Comparison of ENCODE assay signal across 30 mouse cellular contexts in genomic region chr10:72393279-72394041, GRCm38 (mm10).
A peak's percentile ranks its signal among the peaks of the same experiment; 100 is the strongest.
DNase-seq lines count a peak whose midpoint lies in the region; TF ChIP-seq lines count a peak whose summit lies in the region.
"Had no signal": no experiment of that assay in that cellular context is flagged by ENCODE, and none has a peak within 500 bp of the region (broad histone marks: within the 10 kb centered on the region; RNA-seq: fewer than 3 reads in every experiment).

No protein-coding gene starts in this region.

- no peaks in the 10 kb centered on the region for H3K36me3 ChIP-seq in heart, adult 2 months (ENCODE audit: control insufficient read depth, insufficient read depth, low read length)
- H3K36me3 ChIP-seq: embryonic facial prominence, embryonic 13.5 days; forebrain, embryonic 10.5 days; heart, embryonic 10.5 days; heart, embryonic 15.5 days; limb, embryonic 15.5 days; midbrain, embryonic 13.5 days; neural tube, embryonic 12.5 days had no signal

- H3K4me1 ChIP-seq in heart, adult 2 months (ENCODE audit: control insufficient read depth, insufficient read depth, low read length) = no peaks in the 10 kb centered on the region
- H3K4me1 ChIP-seq: embryonic facial prominence, embryonic 13.5 days; forebrain, embryonic 10.5 days; heart, embryonic 10.5 days; heart, embryonic 15.5 days; limb, embryonic 15.5 days; midbrain, embryonic 13.5 days; neural tube, embryonic 12.5 days had no signal

- TF ChIP-seq POLR2A in heart, adult 2 months (IDR thresholded peaks at IDR 0.05; ENCODE audit: insufficient read depth, low read depth, low read length) = no peak

- H3K9ac ChIP-seq in heart, adult 2 months (ENCODE audit: low read depth, low read length) = no peak overlapping the region
- H3K9ac ChIP-seq: embryonic facial prominence, embryonic 13.5 days; heart, embryonic 15.5 days; limb, embryonic 15.5 days; liver, embryonic 14.5 days; midbrain, embryonic 13.5 days; neural tube, embryonic 12.5 days had no signal

- TF ChIP-seq CTCF in heart, adult 2 months (IDR thresholded peaks at IDR 0.05) = no peak

- TF ChIP-seq EP300 in heart, adult 2 months (IDR thresholded peaks at IDR 0.05; ENCODE audit: insufficient read depth, low read depth, low read length) = no peak

- H3K27me3 ChIP-seq in heart, adult 2 months (ENCODE audit: control insufficient read depth, insufficient read depth, low read length) = no peaks in the 10 kb centered on the region
- H3K27me3 ChIP-seq: embryonic facial prominence, embryonic 13.5 days; heart, embryonic 15.5 days; limb, embryonic 15.5 days; midbrain, embryonic 13.5 days; neural tube, embryonic 12.5 days had no signal

- no peak overlapping the region for H3K27ac ChIP-seq in heart, adult 2 months
- H3K27ac ChIP-seq: embryonic facial prominence, embryonic 13.5 days; forebrain, embryonic 10.5 days; heart, embryonic 10.5 days; heart, embryonic 15.5 days; limb, embryonic 15.5 days; liver, embryonic 14.5 days; macrophage; midbrain, embryonic 13.5 days; neural tube, embryonic 12.5 days had no signal

- intact Hi-C loops in left cerebral cortex, postnatal 4 days (cut with DNase I) = no loop called here
- intact Hi-C loops in heart, adult 2 months (cut with DNase I) = no loop called here

- H3K4me3 ChIP-seq in heart, adult 2 months = no peak overlapping the region
- H3K4me3 ChIP-seq: embryonic facial prominence, embryonic 13.5 days; forebrain, embryonic 10.5 days; heart, embryonic 10.5 days; heart, embryonic 15.5 days; limb, embryonic 15.5 days; midbrain, embryonic 13.5 days; myocyte; neural tube, embryonic 12.5 days had no signal

- WGBS in heart, adult 2 months = 73% methylated on average over 12 of the region's 12 CpGs

- no peaks in the 10 kb centered on the region for H3K79me2 ChIP-seq in heart, adult 2 months (replicated peaks; ENCODE audit: control insufficient read depth, insufficient read depth, low read length)

- DNase-seq in cerebellum, postnatal 36 days = peak; percentile 2 to 5
- no peak for DNase-seq in cerebellum, adult 9-11 months
- peak; percentile 33 for DNase-seq in left cerebral cortex, postnatal 4 days
- no peak for DNase-seq in left cerebral cortex, adult 8-10 months (ENCODE audit: low spot score in 2 of 2)
- peak; percentile 18 for DNase-seq in forelimb bud, embryonic 11.5 days (ENCODE audit: low read depth, low spot score)
- DNase-seq in hindlimb bud, embryonic 11.5 days (ENCODE audit: extremely low spot score, low read depth, low spot score) = peak; percentile 18
- DNase-seq in heart, adult 2 months = no peak
- DNase-seq: adrenal gland, postnatal 25 days; B cell, adult 2 months; gastrocnemius, postnatal 10 days; heart, postnatal 36 days; kidney, adult 9 months; kidney, postnatal 10 days; layer of hippocampus, postnatal 36 days; lung, adult 2 months; lung, postnatal 10 days; right cerebral cortex, adult 18-20 months; spleen, adult 18-20 months; thymus, adult 18-20 months; thymus, postnatal 4 days had no signal

Comparison
In these comparisons a context has a peak if more than half of its experiments do, and no peak if none do; other contexts are left out.
1. DNase-seq: peak in cerebellum, postnatal 36 days (2 of 2), left cerebral cortex, postnatal 4 days (single experiment), forelimb bud, embryonic 11.5 days (single experiment) and hindlimb bud, embryonic 11.5 days (single experiment); none in cerebellum, adult 9-11 months (single experiment), left cerebral cortex, adult 8-10 months (0 of 2) and heart, adult 2 months (0 of 2).